Mouse (Mus musculus): ENCODE results near the gene Map6.
A peak's percentile ranks its signal among the peaks of the same experiment; 100 is the strongest.

DNA sequence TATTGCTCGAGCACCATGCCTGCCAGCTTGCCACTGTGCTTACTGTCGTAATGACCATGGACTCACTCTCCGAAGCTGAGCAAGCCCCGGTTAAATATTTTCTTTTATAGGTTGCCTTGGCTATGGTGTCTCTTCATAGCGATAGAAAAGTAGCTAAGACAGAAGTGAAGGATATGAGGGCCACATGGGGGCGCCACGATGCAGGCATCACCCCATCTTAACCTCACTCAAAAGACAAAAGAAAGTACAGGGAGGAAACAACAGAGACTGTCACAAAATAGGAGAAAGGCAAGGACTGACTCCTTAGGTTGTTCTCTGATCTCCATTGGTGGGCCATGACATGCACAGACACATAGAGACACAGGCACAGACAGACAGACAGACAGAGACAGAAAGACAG, 43.0 kb upstream of the Map6 start:
- TF ChIP-seq POLR2A (IDR thresholded peaks at IDR 0.05; ENCODE audit: extremely low read depth, insufficient read depth, low read length) (no peak), CTCF (IDR thresholded peaks at IDR 0.05; ENCODE audit: extremely low read depth, insufficient read depth, low read length) (peak; percentile 46)
